Mouse (Mus musculus): ENCODE measurements at regions not wholly inside any gene's neighbourhood (a gene's known extent, or its start where the extent isn't known, plus 50 kb on each side); places are given as distances from the start of the nearest gene placed in this dataset.

DNA sequence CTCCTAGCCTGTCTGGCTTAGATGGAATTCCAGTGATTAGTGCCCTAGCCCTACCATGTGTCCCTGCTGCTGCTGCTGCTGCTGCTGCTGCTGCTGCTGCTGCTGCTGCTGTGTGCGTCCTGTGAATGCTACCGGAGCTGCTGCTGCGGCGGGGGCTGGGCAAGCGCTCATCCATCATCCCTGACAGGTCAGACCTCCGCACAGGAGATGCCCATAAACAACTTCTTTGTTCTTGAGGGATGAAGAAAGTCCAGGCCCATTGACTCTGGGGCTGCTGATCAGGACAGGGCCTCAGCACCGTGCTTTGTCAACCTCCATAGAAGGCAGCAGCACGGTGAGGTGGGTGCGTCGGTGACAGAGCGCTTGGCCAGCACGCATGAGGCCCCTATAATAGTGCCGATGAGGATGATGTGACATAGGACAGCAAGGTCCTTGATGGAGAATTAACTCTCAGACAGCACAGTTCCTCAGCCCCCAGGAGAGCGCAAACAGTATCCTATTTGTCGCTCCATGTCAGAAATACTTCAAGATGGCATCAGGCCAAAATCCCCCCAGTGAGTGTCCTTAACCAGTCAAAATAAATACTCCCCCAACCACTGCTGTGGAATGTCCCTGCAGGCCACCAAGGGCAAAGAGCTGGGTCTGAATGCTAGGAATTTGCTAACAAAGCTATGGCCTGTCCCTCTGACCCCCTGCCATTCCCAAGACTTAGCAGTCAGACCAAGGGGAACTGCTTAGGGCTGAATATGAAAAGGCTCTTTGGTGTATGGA lies 95.1 kb upstream of the Errfi1 start:
- Histone ChIP-seq H3K36me3 (ENCODE audit: control insufficient read depth, insufficient read depth, low read length) (no peaks in the 10 kb centered on the region), H3K4me3 (ENCODE audit: insufficient read depth, low read depth, low read length) (no peak overlapping the region), H3K27me3 (ENCODE audit: control insufficient read depth, insufficient read depth, low read length) (no peaks in the 10 kb centered on the region), H3K27ac (replicated peaks; ENCODE audit: insufficient read depth, low read depth, low read length) (no peak overlapping the region; the same call in 1 of the 2 replicates), H3K79me2 (ENCODE audit: control insufficient read depth, insufficient read depth, low read length) (no peaks in the 10 kb centered on the region), H3K9ac (ENCODE audit: low read depth, low read length) (peak overlapping the region; percentile 32; the same call in 1 of the 2 replicates), H3K4me1 (ENCODE audit: control insufficient read depth, insufficient read depth, low read length) (peaks cover 1% of the 10 kb centered on the region; the same call in 1 of the 2 replicates)
- no peak for TF ChIP-seq POLR2A (IDR thresholded peaks at IDR 0.05; ENCODE audit: extremely low read depth, insufficient read depth, low read length)
- 57% methylated on average over 15 of the region's 15 CpGs for WGBS
- DNase-seq (ENCODE audit: extremely low read depth, low read depth, low spot score): no peak

DNA sequence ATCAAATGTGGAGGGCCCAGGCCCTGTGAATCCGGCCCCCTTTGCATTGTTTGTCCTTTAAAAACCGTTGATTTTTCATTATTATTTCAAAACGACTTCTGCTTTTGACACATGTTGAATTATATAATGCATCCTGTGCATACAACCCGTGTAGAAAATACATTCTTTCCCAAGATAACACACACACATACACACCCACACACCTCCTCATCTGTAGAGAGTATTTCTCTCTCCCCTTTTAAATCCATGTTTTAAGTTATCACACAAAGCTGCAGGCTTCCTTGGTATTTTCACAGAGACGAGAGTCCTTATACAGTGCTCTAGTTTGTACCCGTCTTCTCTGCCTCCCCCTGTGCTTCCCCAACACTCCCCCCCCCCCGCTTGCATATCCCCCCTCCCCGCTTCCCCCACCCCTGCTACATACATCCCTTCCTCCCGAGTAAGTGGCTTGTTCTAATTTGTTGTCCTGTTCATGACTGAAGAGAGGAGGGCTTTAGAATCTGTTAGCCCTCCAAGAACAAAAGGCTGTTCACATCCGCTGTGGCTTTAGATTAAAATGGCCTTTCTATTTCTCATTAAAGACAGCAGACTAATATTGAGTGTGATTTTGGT lies 95.8 kb upstream of the Errfi1 start:
- WGBS: 72% methylated on average over 10 of the region's 10 CpGs
- no peaks in the 10 kb centered on the region for H3K27me3 ChIP-seq (ENCODE audit: control insufficient read depth, insufficient read depth, low read length)
- H3K79me2 ChIP-seq (ENCODE audit: control insufficient read depth, insufficient read depth, low read length): no peaks in the 10 kb centered on the region
- H3K27ac ChIP-seq (replicated peaks; ENCODE audit: insufficient read depth, low read depth, low read length): no peak overlapping the region; the same call in 1 of the 2 replicates
- peaks cover 1% of the 10 kb centered on the region; the same call in 1 of the 2 replicates for H3K4me1 ChIP-seq (ENCODE audit: control insufficient read depth, insufficient read depth, low read length)
- TF ChIP-seq CTCF (IDR thresholded peaks at IDR 0.05; ENCODE audit: low read depth, low read length): no peak
- no peak for TF ChIP-seq POLR2A (IDR thresholded peaks at IDR 0.05; ENCODE audit: extremely low read depth, insufficient read depth, low read length)
- no peak overlapping the region for H3K9ac ChIP-seq (ENCODE audit: low read depth, low read length)
- DNase-seq (ENCODE audit: extremely low read depth, low read depth, low spot score): no peak
- H3K36me3 ChIP-seq (ENCODE audit: control insufficient read depth, insufficient read depth, low read length): no peaks in the 10 kb centered on the region
- no peak overlapping the region for H3K4me3 ChIP-seq (ENCODE audit: insufficient read depth, low read depth, low read length)

DNA sequence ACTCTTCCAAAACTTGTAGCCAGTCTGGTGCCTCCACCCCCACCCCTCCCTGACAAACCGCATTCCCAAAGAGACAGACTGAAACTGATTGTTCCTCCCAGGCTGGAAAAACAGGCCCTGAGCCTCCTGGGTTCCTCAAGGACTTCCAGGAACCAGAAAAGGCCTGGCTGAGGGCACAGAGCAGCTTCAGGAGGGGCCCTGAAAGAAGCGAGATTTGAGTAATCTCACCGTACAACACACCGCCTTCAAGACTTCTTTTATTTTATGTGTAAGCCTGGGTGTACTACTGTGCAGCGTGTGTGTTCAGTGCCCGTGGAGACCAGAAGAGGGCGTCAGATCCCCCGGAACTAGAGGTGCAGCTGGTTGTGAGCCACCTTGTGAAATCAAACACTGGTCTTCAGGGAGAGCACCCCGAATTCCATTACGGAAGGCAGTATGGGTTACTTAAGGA lies 96.4 kb upstream of the Errfi1 start:
- H3K4me1 ChIP-seq (ENCODE audit: control insufficient read depth, insufficient read depth, low read length): peaks cover 1% of the 10 kb centered on the region; the same call in 1 of the 2 replicates
- no peak overlapping the region for H3K4me3 ChIP-seq (ENCODE audit: insufficient read depth, low read depth, low read length)
- H3K36me3 ChIP-seq (ENCODE audit: control insufficient read depth, insufficient read depth, low read length): no peaks in the 10 kb centered on the region
- DNase-seq (ENCODE audit: extremely low read depth, low read depth, low spot score): peak; percentile 52
- H3K27me3 ChIP-seq (ENCODE audit: control insufficient read depth, insufficient read depth, low read length): no peaks in the 10 kb centered on the region
- WGBS: 88% methylated on average over 10 of the region's 10 CpGs
- no peaks in the 10 kb centered on the region for H3K79me2 ChIP-seq (ENCODE audit: control insufficient read depth, insufficient read depth, low read length)
- peak overlapping the region; percentile 61 for H3K27ac ChIP-seq (replicated peaks; ENCODE audit: insufficient read depth, low read depth, low read length)
- H3K9ac ChIP-seq (ENCODE audit: low read depth, low read length): no peak overlapping the region
- peak; percentile 61 for TF ChIP-seq CTCF (IDR thresholded peaks at IDR 0.05; ENCODE audit: low read depth, low read length)
- no peak for TF ChIP-seq POLR2A (IDR thresholded peaks at IDR 0.05; ENCODE audit: extremely low read depth, insufficient read depth, low read length)

DNA sequence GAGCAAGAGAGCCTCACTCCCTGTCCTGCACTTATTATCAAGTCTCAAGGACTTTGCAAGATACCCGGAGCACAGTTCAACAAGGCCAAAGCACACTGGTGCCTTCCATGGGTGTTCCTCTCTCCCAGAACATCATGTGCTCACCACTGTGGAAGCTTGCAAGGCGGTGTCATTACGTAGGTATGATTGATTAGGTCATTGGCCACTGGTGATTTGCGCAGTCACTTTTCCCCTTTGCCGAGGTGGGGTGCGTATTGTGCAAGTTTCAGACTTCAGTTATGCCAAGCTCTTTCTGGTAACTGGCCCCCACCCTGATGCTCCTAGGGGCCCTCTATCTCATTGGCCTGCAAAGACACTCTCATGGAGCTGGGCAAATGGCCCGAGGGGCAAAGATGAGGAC lies 98.3 kb upstream of the Errfi1 start:
- no peaks in the 10 kb centered on the region for H3K79me2 ChIP-seq (ENCODE audit: control insufficient read depth, insufficient read depth, low read length)
- H3K4me1 ChIP-seq (ENCODE audit: control insufficient read depth, insufficient read depth, low read length): peaks cover 1% of the 10 kb centered on the region; the same call in 1 of the 2 replicates
- DNase-seq (ENCODE audit: extremely low read depth, low read depth, low spot score): peak; percentile 100
- no peak overlapping the region for H3K9ac ChIP-seq (ENCODE audit: low read depth, low read length)
- TF ChIP-seq POLR2A (IDR thresholded peaks at IDR 0.05; ENCODE audit: extremely low read depth, insufficient read depth, low read length) (no peak), CTCF (IDR thresholded peaks at IDR 0.05; ENCODE audit: low read depth, low read length) (no peak)
- H3K36me3 ChIP-seq (ENCODE audit: control insufficient read depth, insufficient read depth, low read length): no peaks in the 10 kb centered on the region
- peak overlapping the region; percentile 98 for H3K27ac ChIP-seq (replicated peaks; ENCODE audit: insufficient read depth, low read depth, low read length)
- H3K27me3 ChIP-seq (ENCODE audit: control insufficient read depth, insufficient read depth, low read length): no peaks in the 10 kb centered on the region
- WGBS: 34% methylated on average over 7 of the region's 7 CpGs
- no peak overlapping the region for H3K4me3 ChIP-seq (ENCODE audit: insufficient read depth, low read depth, low read length)

DNA sequence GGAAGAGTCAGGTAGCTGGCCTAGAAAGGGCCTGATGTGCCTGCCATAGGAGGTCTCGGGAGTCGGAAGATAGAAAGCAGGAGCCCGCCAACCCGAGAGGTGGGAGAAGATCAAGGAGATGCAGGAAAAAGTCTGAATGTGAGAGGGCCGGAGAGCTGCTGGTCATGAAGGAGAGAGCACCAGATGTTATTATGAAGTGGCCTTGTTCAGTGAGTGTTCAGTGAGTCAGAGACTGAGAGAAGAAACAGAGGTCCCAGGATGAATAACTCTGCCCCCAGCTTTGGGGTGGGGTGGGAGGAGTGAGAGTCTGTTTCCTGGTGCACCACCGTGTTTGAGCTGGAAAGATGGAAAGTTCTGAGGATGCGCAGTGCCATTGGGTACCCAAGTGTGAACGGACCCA lies 100.2 kb upstream of the Slc45a1 start:
- H3K27me3 ChIP-seq (ENCODE audit: control insufficient read depth, insufficient read depth, low read length): no peaks in the 10 kb centered on the region
- DNase-seq (ENCODE audit: extremely low read depth, low read depth, low spot score): no peak
- no peaks in the 10 kb centered on the region for H3K36me3 ChIP-seq (ENCODE audit: control insufficient read depth, insufficient read depth, low read length)
- H3K4me1 ChIP-seq (ENCODE audit: control insufficient read depth, insufficient read depth, low read length): peaks cover 10% of the 10 kb centered on the region
- 95% methylated on average over 8 of the region's 8 CpGs for WGBS
- H3K9ac ChIP-seq (ENCODE audit: low read depth, low read length): no peak overlapping the region
- no peak overlapping the region for H3K27ac ChIP-seq (replicated peaks; ENCODE audit: insufficient read depth, low read depth, low read length)
- no peak overlapping the region for H3K4me3 ChIP-seq (ENCODE audit: insufficient read depth, low read depth, low read length)
- TF ChIP-seq CTCF (IDR thresholded peaks at IDR 0.05; ENCODE audit: low read depth, low read length): no peak
- TF ChIP-seq POLR2A (IDR thresholded peaks at IDR 0.05; ENCODE audit: extremely low read depth, insufficient read depth, low read length): no peak
- no peaks in the 10 kb centered on the region for H3K79me2 ChIP-seq (ENCODE audit: control insufficient read depth, insufficient read depth, low read length)
